Mouse (Mus musculus) layer of hippocampus, adult 8-10 months (tissue): ENCODE results near the gene Rpap3. TPM values are rescaled to one million over a fixed set of nuclear protein-coding genes. Genes with fewer than 3 reads are reported as not detected.

ENCODE experiments used
- DNase-seq, 2 experiments: peaks; one replicate each; pipeline ENCODE4 v3.0.0; 2022; ENCODE audit warnings: low spot score in 2 of 2
- total RNA-seq, 4 experiments: library from RNA; stranded (reverse); gene quantifications; 2 replicates each; pipeline ENCODE4 v1.2.4; 2022

Gene Rpap3
- total RNA-seq, 4 experiments from 2014 or later = 26.6 to 28.1 (median 27.8) TPM

DNA sequence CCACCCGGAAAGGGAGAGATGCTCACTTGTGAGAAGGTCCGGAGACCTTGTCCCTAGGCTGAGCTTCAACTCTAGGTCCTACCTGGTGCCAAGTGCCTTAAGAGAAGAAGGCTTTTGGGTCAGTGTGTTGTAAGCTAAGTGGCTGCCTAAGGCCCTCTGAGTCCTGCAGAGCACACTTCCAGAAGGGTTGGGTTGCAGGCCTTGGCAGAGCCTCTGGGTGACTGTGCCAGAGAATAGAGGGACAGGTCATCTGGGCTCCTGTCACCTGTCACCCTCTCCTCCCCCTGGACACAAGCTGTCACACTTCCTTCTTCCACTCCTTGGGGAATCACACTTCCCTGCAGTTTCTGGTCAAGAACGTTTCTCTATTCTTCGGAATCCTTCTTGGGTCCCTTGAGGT lies 55.9 kb downstream of the Rpap3 start:
- no peak for DNase-seq

DNA sequence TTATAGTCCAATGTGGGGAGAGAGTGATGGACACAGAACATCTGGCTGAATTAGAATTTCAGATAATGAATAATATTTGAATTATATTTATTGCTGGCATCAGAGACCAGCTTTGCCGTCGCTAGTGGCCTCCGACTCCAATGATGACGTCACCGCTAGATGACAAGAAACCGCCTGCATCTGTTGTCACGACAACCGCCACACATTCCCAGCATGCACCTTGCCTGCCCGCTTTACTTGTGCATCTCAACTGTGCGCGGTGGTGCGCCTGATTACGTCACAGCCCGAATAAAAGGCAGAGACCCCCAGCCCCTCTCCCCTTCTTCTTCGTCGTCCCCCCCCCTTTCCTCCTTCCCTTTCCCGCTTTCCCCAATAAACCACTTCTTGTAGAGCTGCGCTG lies 57.4 kb downstream of the Rpap3 start:
- DNase-seq = peak; percentile 47 to 52

DNA sequence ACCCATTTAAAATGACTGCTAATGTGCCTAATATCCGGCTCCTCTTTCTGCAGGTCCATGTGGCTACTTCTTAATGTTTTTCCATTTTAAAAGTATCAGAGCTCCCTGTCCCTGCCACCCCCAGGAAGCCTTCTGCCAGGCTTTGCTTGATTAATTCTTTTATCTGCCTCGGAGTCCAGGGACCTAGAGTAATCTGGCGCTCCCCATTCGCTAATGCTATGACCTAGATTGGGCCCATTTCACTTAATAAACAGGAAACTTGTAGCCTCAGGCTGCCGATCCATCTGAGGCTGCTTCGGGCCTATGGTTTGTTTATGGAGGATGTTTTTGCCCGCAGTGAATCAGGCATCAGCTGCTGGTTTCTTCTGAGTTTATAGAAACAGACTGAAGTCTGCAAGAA lies 59.2 kb downstream of the Rpap3 start:
- DNase-seq = peak in 1 of 2 experiments; percentile 9

DNA sequence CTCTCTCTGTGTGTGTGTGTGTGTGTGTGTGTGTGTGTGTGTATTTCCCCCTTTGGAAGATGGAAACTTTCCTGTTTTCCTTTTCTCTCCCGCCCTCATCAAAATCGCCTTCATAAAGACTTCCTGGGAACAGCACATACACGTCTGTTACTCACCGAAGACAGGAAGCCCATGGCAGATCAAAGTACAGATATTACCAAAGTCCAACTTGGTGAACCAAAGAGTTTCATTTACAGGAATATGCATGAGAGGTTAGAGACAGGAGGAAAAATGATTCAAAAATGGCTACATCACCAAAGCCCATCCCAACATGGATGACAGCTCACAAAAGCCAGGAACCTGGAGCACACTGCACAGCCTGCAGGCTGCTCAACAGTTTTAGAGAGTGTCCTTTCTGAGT lies 61.6 kb downstream of the Rpap3 start:
- no peak for DNase-seq

Other genes with a start within 250 kb of the Rpap3 start
- gene Endou, start 25.5 kb upstream of the Rpap3 start, total RNA-seq = 1 to 10 TPM in 2 of 4 experiments, under 1 TPM in 2; 0.69 to 3.6 (median 2.2) TPM
- gene Rapgef3, start 62.1 kb upstream of the Rpap3 start, total RNA-seq = 10 to 100 TPM; 52.2 to 70.6 (median 55.7) TPM
- gene Slc48a1, start 72.7 kb upstream of the Rpap3 start, total RNA-seq = 100 to 1,000 TPM; 131 to 151 (median 146) TPM
- gene Hdac7, start 138.7 kb upstream of the Rpap3 start, total RNA-seq = 10 to 100 TPM; 28.0 to 41.5 (median 34.1) TPM
- under 1 TPM; 0.23 to 0.64 (median 0.50) TPM for gene Vdr, start 204.8 kb upstream of the Rpap3 start, total RNA-seq